Mouse (Mus musculus) c-Kit-positive CD71-positive TER-119-positive erythroid progenitor cells, embryonic 14.5 days (primary cell): Measurements from ENCODE around the gene Chic1.

Experiments used
- DNase-seq: peaks from one replicate; pipeline ENCODE4 v3.0.0-alpha.2; 2013; ENCODE audit warnings: low spot score

Gene Chic1

DNA sequence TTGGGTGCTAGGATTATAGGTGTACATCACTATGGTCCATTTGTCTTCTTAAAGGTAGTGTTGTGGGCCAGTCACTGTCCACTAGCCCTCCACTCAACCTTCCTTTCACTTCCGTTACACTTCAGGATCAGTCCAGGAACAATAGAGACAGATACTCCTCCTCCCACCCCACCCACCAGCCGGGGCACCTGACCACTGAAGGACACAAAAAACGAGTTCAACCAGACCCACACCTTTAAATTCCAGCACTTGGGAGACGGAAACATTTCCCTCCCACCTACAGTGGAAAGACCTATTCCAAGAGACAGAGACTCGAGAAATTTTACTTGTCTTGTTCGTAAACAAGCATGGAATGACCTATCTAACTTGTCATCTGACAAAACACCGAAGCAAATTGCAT, 76.0 kb downstream of the Chic1 start:
- no peak for DNase-seq

DNA sequence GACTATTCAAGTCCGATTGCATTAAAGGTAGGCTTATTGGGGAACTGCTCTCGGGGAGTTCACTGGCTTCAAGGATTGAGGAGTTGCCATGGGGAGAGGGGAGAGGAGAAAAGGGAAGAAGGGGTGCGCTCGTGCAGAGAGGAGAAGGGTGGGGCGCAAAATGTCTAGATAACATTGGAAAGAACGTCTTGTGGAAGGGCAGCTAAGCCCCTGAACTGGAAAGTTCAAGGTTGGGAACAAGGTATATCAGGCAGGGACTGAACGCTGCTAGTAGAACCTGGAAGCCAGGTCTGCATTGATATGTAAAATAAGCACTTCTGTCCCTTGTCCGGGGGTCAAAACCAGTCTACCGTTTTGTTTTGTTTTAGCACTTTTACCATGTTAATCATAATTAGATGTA, 81.7 kb downstream of the Chic1 start:
- no peak for DNase-seq

DNA sequence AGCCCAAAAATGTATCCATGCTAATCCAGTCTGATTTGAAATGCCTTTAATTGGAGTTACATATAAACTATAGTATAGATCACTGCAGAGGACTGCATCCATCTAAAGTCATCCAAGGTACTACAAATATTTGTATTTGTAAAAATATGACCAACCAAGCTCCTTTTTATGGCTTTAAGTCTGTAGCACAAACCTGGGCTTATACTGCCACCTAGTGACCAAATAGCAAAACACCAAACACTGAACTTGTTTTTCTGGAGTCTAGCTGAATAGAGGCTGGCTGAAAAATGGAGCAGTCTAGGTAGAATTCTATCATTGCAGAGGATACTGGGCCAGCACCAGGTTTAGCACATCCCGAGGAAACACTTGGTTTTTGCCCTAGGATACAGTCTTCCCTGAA, 84.5 kb downstream of the Chic1 start:
- peak; percentile 55 for DNase-seq

DNA sequence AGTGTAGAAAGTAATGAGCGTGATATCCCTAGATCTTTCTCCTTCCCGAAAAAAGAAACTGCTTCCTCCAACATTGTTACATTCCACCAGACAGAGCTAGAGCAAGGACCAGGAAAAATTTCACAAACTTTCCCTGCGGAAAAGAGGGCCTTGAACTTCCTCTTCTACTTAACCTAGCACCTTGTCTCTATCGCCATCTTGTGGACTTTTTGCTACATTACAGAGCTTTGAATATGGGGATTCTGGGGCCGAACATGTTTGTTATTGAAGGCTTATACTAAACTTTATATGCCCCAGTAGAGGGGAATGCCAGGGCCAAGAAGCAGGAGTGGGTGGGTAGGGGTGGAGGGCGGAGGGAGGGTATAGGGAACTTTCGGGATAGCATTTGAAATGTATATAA, 87.5 kb downstream of the Chic1 start:
- peak; percentile 55 for DNase-seq
